Mouse (Mus musculus) testis, adult 2 months (tissue): ENCODE results near the gene Ly9. TPM values are rescaled to one million over a fixed set of nuclear protein-coding genes. Genes with fewer than 3 reads are reported as not detected.

Source experiments
- H3K27ac ChIP-seq: fragments of 200-500 bp; 2 replicates; pipeline ENCODE4 v1.5.1; 2012; ENCODE audit warnings: low read depth, low read length; ENCODE audit not compliant: control insufficient read depth, insufficient read depth
- H3K27me3 ChIP-seq: fragments of 200-500 bp; 2 replicates; pipeline ENCODE4 v1.6.1; 2012; ENCODE audit warnings: mild to moderate bottlenecking, low read length, moderate library complexity; ENCODE audit not compliant: control insufficient read depth, insufficient read depth
- H3K36me3 ChIP-seq: fragments of 200-500 bp; 2 replicates; pipeline ENCODE4 v1.6.1; 2012; ENCODE audit warnings: mild to moderate bottlenecking, low read length; ENCODE audit not compliant: control insufficient read depth, insufficient read depth
- H3K4me1 ChIP-seq: fragments of 200-500 bp; 2 replicates; pipeline ENCODE4 v1.6.1; 2012; ENCODE audit warnings: low read length; ENCODE audit not compliant: control insufficient read depth, insufficient read depth
- H3K4me3 ChIP-seq: fragments of 200-500 bp; 2 replicates; pipeline ENCODE4 v1.5.1; 2012; ENCODE audit warnings: low read depth, mild to moderate bottlenecking, low read length, moderate library complexity, mixed read lengths; ENCODE audit not compliant: control insufficient read depth
- CTCF ChIP-seq: fragments of 200-500 bp; IDR thresholded peaks from 2 replicates; pipeline ENCODE4 v1.5.1; 2012; ENCODE audit warnings: low read depth, mild to moderate bottlenecking, inconsistent platforms, low read length, moderate library complexity; ENCODE audit not compliant: control insufficient read depth, insufficient read depth, insufficient replicate concordance
- POLR2A ChIP-seq: fragments of 200-500 bp; IDR thresholded peaks from 2 replicates; pipeline ENCODE4 v1.6.1; 2012; ENCODE audit warnings: low read depth, mild to moderate bottlenecking, inconsistent platforms, low read length, moderate library complexity; ENCODE audit not compliant: control insufficient read depth
- polyA plus RNA-seq: library from polyadenylated mRNA; depleted of rRNA; stranded (reverse); fragments of >200 nt; gene quantifications from 2 replicates; pipeline ENCODE4 v1.2.3, GENCODE M21; 2012

Ly9 gene
- polyA plus RNA-seq, 1 experiment, result 0.81 TPM

- Histone ChIP-seq H3K27ac (no peak overlapping the region), H3K27me3 (no peaks in the 10 kb centered on the region), H3K4me3 (no peak overlapping the region), H3K4me1 (peaks cover 12% of the 10 kb centered on the region), H3K36me3 (no peaks in the 10 kb centered on the region)
- TF ChIP-seq CTCF (no peak), POLR2A (no peak)
These were observed 2.5 kb downstream of the Ly9 start for GRCm38 (mm10) chr1:171604686-171605085.

GRCm38 (mm10) chr1:171584584-171584983 is 22.6 kb downstream of the Ly9 start:
- H3K36me3 ChIP-seq, result no peaks in the 10 kb centered on the region
- no peaks in the 10 kb centered on the region for H3K27me3 ChIP-seq
- no peak overlapping the region for H3K27ac ChIP-seq
- H3K4me3 ChIP-seq, result no peak overlapping the region
- H3K4me1 ChIP-seq, result no peaks in the 10 kb centered on the region
- TF ChIP-seq POLR2A (no peak), CTCF (no peak)

GRCm38 (mm10) chr1:171577168-171577567 is 30.0 kb downstream of the Ly9 start:
- Histone ChIP-seq H3K36me3 (no peaks in the 10 kb centered on the region), H3K4me1 (no peaks in the 10 kb centered on the region), H3K27ac (no peak overlapping the region), H3K4me3 (no peak overlapping the region), H3K27me3 (no peaks in the 10 kb centered on the region)
- TF ChIP-seq CTCF (no peak), POLR2A (no peak)

- no peak for TF ChIP-seq POLR2A
- no peak for TF ChIP-seq CTCF
- no peaks in the 10 kb centered on the region for H3K27me3 ChIP-seq
- H3K27ac ChIP-seq, result no peak overlapping the region
- no peak overlapping the region for H3K4me3 ChIP-seq
- no peaks in the 10 kb centered on the region for H3K36me3 ChIP-seq
- no peaks in the 10 kb centered on the region for H3K4me1 ChIP-seq
These were observed 38.8 kb downstream of the Ly9 start for GRCm38 (mm10) chr1:171568436-171568835.

- Histone ChIP-seq H3K27me3 (no peaks in the 10 kb centered on the region), H3K36me3 (no peaks in the 10 kb centered on the region), H3K27ac (no peak overlapping the region), H3K4me1 (no peaks in the 10 kb centered on the region; the same call in 1 of the 2 replicates), H3K4me3 (no peak overlapping the region)
- no peak for TF ChIP-seq POLR2A
- no peak for TF ChIP-seq CTCF
These were observed 40.4 kb downstream of the Ly9 start for GRCm38 (mm10) chr1:171566777-171567176.

GRCm38 (mm10) chr1:171565888-171566287 is 41.3 kb downstream of the Ly9 start:
- no peak overlapping the region for H3K27ac ChIP-seq
- no peaks in the 10 kb centered on the region for H3K36me3 ChIP-seq
- H3K4me3 ChIP-seq, result no peak overlapping the region
- TF ChIP-seq CTCF, result no peak
- TF ChIP-seq POLR2A, result no peak
- no peaks in the 10 kb centered on the region for H3K27me3 ChIP-seq
- H3K4me1 ChIP-seq, result no peaks in the 10 kb centered on the region; the same call in 1 of the 2 replicates

GRCm38 (mm10) chr1:171564247-171564646 is 43.0 kb downstream of the Ly9 start:
- no peaks in the 10 kb centered on the region; the same call in 1 of the 2 replicates for H3K4me1 ChIP-seq
- H3K36me3 ChIP-seq, result no peaks in the 10 kb centered on the region
- no peaks in the 10 kb centered on the region for H3K27me3 ChIP-seq
- H3K27ac ChIP-seq, result no peak overlapping the region
- 0 out of 2 replicates have a peak, but pooled peaks have one; percentile 21 for TF ChIP-seq CTCF
- no peak for TF ChIP-seq POLR2A
- H3K4me3 ChIP-seq, result no peak overlapping the region

GRCm38 (mm10) chr1:171563042-171563441 is 44.2 kb downstream of the Ly9 start:
- no peaks in the 10 kb centered on the region for H3K36me3 ChIP-seq
- no peaks in the 10 kb centered on the region for H3K27me3 ChIP-seq
- no peak for TF ChIP-seq CTCF
- no peak for TF ChIP-seq POLR2A
- no peak overlapping the region for H3K4me3 ChIP-seq
- H3K27ac ChIP-seq, result no peak overlapping the region
- no peaks in the 10 kb centered on the region; the same call in 1 of the 2 replicates for H3K4me1 ChIP-seq
